Mouse (Mus musculus) lung, adult 10 weeks (tissue): ENCODE data around the gene Vmn1r169. TPM values are rescaled to one million over a fixed set of nuclear protein-coding genes. Genes with fewer than 3 reads are reported as not detected.

Source experiments
- polyA plus RNA-seq: library from polyadenylated mRNA; stranded (reverse); fragments of 350-450 nt; fragmentation: Illumina TruSeq; extraction: RNeasy Lipid Tissue Mini Kit (QIAGEN cat#74804); gene quantifications from one replicate; pipeline ENCODE4 v1.2.3, GENCODE M21; 2014; ENCODE audit warnings: low read depth, low replicate concordance; ENCODE audit not compliant: insufficient read depth

Vmn1r169 gene
- polyA plus RNA-seq = not detected

GRCm38 (mm10) chr7:23575226-23575625 lies at the start of gene Vmn1r169:
TSS of gene Vmn1r169 (plus strand) at chr7:23575526.

GRCm38 (mm10) chr7:23539432-23539831 lies 35.9 kb upstream of the Vmn1r169 start, which contains the start of gene Vmn1r168:
TSS of gene Vmn1r168 (plus strand) at chr7:23539732.

GRCm38 (mm10) chr7:23605875-23606274 lies 30.5 kb downstream of the Vmn1r169 start, which contains the start of gene Vmn1r170:
TSS of gene Vmn1r170 (plus strand) at chr7:23606175.

Other genes starting within 250 kb of the Vmn1r169 start
- not detected for gene Nlrp5, start 189.6 kb upstream of the Vmn1r169 start, polyA plus RNA-seq
- gene Vmn1r167, start 68.3 kb upstream of the Vmn1r169 start, polyA plus RNA-seq = not detected
- gene Vmn1r168, start 35.8 kb upstream of the Vmn1r169 start, polyA plus RNA-seq = not detected
- not detected for gene Vmn1r170, start 30.6 kb downstream of the Vmn1r169 start, polyA plus RNA-seq
- not detected for gene Vmn1r171, start 55.2 kb downstream of the Vmn1r169 start, polyA plus RNA-seq
- not detected for gene Vmn1r172, start 82.8 kb downstream of the Vmn1r169 start, polyA plus RNA-seq
- not detected for gene Vmn1r173, start 125.2 kb downstream of the Vmn1r169 start, polyA plus RNA-seq
- gene Vmn1r174, start 176.7 kb downstream of the Vmn1r169 start, polyA plus RNA-seq = not detected
- gene Vmn1r175, start 235.1 kb downstream of the Vmn1r169 start, polyA plus RNA-seq = not detected